Mouse (Mus musculus) lung, postnatal 0 days (tissue): ENCODE measurements around the gene Smc1a.

Experiments
- CTCF ChIP-seq: IDR thresholded peaks from 2 replicates; pipeline ENCODE4 v1.5.1; 2016; ENCODE audit warnings: antibody characterized with exemption, mild to moderate bottlenecking
- EP300 ChIP-seq: IDR thresholded peaks from 2 replicates; pipeline ENCODE4 v1.6.1; 2016; ENCODE audit warnings: antibody characterized with exemption, mild to moderate bottlenecking, control low read depth

- TF ChIP-seq CTCF (no peak), EP300 (no peak)
These were observed 958 bp downstream of the Smc1a start for GRCm38 (mm10) chrX:152017186-152017585.
